Mouse (Mus musculus) left cerebral cortex, postnatal 4 days (tissue): ENCODE data around the gene Ttc22. TPM values are rescaled to one million over a fixed set of nuclear protein-coding genes. Genes with fewer than 3 reads are reported as not detected.

Experiments used
- DNase-seq: peaks from one replicate; pipeline ENCODE4 v3.0.0-alpha.2; 2022
- intact Hi-C: fragments of 180-260 bp; cut with DNase I; formaldehyde crosslinking; loops from one replicate; pipeline ENCODE4 v1.15.1; 2025
- total RNA-seq, 2 experiments: library from RNA; stranded (reverse); gene quantifications; 2 replicates each; pipeline ENCODE4 v1.2.3; 2021

Ttc22 gene
- total RNA-seq, result 1 to 10 TPM; 1.6 to 1.9 TPM

DNA sequence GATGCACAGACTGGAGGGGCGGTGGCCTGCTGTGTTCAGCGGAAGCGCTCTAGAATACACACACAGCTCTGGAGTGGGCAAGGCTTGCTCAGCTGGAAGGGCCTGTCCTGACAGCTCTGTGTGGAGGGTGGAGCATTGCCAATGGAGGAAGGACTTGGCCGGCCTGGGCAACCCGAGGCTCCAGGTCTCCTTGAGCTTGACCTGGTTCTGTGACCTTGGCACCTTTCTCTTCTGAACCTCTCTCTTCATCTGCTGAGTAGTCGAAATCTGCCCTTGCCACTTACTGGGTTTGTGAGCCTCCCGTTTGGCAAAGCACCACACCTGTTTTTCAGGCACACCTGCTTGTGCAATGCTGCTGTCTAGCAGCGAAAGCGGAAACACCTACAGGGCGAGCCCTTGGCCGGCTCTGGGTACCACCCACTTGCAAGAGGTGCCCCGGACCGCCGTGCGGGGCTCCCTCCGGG lies at the start of gene Ttc22:
TSS of gene Ttc22 (plus strand) at position 403 of the 464 bp plus-strand sequence.
- intact Hi-C loops, result no loop called here
- DNase-seq, result peak; percentile 64

DNA sequence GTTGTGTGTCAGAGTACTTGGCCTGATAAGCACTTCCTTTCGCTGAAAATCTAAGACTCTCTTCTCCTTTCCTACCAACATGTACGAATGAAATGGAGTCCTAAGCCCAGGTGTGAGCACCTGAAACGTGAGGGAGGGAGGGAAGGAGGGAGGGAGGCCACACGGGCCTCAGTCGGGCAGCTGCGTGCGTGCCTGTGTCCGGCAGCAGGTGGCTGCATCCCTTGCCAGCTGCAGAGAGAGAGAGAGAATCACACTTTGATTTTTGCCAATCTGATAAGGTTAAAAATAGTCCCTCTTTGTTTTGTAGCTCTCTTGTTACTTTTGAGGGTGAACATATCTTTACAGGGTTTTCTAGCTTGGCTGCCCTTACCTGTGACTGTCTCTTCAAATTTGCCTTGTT lies 47.2 kb upstream of the Ttc22 start:
- intact Hi-C loops, result no loop called here
- no peak for DNase-seq

DNA sequence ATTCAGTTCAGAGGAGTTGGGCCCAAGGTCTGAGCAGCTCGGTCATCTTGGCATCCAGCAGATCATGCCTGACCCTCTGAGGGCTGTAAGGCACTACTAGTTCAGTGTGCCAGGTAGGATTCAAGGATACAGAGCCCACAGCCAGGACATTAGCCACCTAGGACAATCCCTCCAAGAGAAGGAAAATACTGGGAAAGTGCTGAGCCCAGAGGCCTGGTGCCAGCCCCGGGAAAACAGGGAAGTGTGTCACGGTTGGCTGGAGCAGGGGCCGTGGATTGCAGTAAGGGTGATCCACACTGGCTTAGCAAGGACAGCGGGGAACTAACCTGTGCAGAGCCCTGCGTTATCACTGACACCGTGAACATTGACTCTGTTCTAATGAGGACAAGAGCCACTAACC lies 44.7 kb upstream of the Ttc22 start:
- intact Hi-C loops, result no loop called here
- no peak for DNase-seq

DNA sequence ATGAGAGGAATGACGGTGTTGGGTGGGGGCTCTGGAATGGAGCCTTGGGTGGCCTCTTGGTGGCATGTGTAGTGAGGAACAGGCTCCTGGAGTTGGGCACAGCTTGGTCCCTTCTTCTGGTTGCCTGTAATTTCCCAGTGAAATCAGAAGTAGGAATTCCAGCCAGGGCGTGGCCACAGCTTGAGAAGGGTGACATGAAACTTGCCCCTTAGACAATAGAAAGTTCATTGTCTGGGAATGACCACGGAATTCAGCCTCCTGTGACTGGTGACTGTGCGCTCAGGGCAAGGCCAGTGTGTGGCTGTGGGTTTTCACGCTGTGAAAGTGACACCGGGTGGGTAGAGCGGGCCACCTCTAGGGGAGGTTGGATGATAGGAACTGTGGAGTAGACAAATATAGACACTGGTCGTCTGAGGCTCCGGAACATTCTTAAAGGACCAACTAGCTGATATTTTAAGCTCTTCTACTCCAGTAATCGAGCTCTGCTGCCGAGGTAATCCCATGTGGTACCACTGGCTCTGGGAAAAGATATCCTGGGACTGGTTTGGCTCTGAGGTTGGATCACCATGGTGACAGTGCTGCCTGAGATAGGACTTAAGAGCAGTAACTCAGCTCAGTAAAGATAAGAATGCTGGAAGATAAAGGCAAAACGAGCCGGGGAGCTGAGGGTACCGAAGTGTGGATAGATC lies 40.9 kb upstream of the Ttc22 start:
- intact Hi-C loops, result no loop called here
- no peak for DNase-seq

DNA sequence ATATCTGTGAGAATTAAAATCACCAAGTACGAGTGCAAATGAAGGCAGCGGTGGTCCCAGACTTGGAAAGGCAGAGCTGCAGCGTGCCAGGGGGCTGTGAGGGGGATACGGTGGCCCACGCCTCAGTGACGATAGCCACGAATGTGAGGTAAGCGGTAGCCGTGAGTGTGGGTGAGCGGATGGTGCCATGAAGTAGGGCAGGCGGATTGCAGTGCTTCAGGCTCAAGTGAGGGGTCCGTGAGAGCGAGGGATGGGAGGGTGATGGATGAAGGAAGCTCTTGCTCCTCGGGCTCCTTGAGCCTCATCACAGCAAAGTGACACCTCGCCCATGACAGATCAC lies 40.4 kb upstream of the Ttc22 start:
- DNase-seq, result no peak
- intact Hi-C loops, result no loop called here

DNA sequence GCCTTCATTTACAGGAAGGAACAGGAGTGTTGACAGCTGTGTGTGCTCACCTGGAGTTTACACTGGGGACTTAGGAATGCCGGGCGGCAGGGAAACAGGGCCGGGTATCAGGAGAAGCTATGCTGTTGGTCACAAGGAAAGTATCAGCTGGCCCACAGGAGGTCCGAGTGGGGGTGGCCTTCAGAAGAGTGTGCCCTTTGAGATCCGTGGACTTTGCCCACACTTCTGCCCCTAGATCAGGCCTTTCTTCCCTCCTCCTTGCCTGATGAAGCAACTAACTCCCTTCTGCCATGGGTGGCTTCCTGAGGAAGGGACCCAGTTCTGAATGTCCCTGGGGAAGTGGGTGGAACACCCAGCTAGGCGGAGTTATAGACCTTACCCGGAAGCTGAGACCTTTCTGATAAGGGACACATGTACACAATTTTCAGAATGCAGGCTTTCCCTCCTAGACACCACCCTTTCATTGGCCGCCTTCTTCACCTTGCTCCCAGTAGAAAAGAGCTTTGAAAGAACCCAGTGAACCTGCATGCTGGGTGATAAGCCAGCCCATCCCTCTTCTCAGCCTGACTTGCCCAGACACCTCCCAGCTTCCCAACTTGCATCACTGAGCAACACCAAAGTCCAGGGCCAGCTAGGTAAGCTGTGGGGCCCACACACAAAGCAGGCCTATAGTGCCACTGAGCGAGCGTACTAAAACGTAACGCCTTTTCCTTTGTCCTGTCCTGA lies 39.6 kb upstream of the Ttc22 start:
- DNase-seq, result no peak
- intact Hi-C loops, result no loop called here

DNA sequence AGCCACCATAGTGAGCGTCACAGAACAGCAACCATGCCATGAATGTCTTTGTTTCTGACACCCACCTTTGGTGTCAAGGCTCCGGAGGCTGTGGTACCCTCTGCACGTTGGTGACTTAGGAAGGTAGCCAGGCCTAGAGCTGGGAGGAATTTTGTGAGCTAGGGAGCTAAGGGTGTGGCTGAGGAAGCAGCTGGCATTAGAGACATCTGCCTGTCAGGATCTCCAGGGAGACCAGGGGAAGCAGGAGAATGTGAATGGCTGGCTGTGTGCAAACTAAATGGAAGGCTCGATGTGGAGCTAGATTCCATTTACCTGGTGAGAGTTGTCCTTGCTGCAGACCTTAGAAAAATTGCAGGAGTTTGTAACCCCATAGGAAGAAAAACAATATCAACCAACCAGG lies 37.6 kb upstream of the Ttc22 start:
- DNase-seq, result no peak
- intact Hi-C loops, result no loop called here

DNA sequence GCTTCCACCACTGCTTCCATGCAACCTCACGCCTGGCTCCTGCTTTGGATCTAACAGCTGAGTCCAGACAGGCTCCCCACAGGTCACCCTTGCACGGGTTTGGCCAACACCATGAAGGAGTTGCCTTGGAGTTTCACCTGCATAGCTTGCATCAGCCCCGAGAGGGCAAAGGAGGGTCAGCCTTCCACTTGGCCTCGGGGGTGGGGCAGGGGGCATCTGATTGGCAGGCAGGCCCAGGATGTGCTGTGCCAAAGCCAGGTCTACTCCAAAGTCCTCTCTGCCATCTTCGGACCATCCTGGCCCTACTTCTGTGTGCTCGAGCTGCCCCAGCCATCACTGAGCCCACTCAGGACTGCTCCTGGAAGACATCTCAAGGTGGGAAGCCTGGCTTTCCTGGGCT lies 35.2 kb upstream of the Ttc22 start:
- intact Hi-C loops, result no loop called here
- DNase-seq, result no peak

DNA sequence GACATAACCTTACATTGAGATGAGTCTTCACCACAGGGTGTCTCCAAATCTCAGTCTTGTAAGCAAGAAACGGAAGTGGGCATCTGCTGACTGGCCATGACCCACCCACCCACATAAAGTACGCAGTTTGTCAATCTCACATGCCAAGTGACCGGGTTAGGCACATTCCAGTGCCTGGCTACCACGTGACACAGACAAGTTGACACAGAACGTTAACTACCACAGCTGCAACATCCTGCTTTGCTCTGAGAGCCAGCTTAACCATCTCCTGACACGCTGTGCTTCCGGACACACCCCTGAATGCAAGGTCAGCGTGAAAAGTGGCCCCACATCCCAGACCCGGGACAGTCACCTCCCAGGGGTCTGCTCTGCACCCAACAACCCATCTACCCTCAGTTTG lies 32.1 kb upstream of the Ttc22 start:
- no peak for DNase-seq
- intact Hi-C loops, result no loop called here

DNA sequence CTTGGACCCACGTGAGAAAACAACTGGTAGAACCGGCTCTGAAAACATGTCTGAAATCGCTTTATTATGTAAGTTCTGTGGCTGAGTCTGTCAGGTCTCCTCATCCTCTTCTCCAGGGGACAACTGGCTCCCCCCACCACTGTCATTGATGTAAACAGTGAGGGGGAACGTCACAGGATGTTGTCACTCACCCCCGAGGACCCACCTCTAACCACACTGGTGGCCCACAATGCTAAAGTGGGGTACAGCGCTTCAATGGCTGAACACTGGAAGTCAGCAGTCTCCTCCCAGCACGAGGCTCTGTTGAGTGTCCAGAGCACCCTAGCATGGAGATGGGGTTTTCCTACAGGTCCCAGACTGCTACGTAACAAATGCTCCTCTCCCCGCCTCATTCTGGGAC lies 31.4 kb upstream of the Ttc22 start:
- intact Hi-C loops, result no loop called here
- DNase-seq, result no peak

DNA sequence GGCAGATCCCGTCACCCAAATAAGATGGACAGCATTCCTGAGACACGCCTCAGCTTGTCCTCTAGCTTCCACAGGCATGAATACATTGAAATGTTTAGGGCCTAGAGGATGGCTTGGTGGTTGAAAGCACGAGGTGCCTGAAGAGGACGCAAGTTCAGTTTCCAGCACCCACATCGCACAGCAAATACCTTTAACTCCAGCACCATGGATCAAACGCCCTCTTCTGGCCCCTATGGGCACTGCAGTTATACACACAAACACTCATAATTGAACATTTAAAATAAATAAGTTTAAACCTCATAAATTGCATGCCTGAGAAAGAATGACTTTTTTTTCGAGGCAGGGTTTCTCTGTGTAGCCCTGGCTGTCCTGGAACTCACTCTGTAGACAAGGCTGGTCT lies 28.6 kb upstream of the Ttc22 start:
- intact Hi-C loops, result no loop called here

DNA sequence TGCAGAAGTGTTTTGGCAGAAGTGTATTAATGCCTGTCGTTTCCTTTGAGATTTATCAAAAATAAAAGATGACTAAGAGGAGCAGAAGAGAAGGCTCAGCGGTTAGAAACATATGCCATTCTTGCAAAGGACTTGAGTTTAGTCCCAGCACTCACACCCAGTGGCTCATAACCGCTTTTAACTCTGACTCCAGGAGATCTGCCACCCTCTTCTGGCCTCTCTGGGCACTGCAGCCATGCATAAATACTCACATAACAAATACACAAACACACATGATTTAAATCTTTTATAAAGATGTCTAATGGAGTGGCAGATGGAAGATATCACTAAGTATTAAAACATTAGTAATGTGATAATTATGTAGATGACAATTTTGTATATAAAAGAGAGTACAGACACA lies 26.0 kb upstream of the Ttc22 start:
- intact Hi-C loops, result no loop called here
- no peak for DNase-seq

More for the DNA sequence above, 28.6 kb upstream of the Ttc22 start:
- DNase-seq, result no peak

DNA sequence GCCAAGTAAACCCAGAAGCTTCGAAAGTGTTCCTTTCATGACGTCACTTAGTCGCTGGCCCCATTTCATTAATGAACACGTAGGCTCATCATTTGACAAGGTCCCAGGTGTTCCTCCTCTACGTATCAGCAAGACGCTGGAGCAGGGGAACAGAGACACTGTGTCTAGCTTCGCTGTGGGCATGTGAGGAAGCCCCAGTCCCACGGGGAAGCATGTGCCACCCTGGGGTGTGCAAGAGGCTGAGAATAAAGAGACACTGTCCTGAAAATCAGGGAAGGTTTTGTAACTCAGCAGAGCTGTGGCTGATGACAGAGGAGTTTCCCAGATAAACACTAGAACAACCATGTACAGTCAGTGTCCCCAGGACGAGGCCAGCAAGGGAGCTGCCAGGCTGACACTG lies 25.2 kb upstream of the Ttc22 start:
- intact Hi-C loops, result no loop called here
- DNase-seq, result no peak

DNA sequence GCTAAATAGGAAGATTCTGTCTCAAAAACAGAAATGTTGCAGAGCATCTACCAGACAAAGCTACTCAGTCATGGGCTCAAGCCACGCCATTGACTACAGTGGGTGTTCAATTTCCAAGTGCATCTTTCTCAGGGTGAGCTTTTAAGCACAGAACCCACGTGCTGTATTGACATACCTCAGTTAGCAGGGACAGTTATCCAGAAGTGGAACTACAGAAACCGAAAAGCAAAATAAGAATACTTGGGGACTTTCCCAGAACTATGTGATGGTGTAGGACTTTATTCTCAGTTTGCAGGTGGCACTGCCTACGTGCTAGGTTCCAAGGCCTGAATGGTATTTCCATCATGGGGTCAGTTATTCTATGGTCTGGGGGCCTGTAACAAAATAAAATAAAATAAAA lies 24.5 kb upstream of the Ttc22 start:
- DNase-seq, result no peak
- intact Hi-C loops, result no loop called here

DNA sequence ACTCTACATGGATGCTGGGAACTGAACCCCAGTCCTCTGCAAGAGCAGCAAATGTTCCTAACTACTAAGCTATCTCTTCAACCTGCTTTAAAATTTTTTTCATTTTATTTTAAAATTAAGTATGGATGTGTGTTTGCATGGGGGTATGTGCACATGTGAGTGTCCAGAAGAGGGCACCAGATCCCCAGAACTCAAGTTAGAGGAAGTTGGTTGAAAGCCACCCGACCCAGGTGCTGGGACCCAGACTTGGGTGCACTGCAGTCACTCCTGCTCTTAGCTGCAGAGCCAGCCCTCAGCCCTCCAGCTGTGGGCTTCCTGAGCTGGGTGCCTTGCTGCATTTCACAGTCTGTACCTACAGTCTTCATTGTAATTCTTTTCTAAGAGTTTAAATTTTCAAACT lies 22.8 kb upstream of the Ttc22 start:
- intact Hi-C loops, result no loop called here
- DNase-seq, result no peak

DNA sequence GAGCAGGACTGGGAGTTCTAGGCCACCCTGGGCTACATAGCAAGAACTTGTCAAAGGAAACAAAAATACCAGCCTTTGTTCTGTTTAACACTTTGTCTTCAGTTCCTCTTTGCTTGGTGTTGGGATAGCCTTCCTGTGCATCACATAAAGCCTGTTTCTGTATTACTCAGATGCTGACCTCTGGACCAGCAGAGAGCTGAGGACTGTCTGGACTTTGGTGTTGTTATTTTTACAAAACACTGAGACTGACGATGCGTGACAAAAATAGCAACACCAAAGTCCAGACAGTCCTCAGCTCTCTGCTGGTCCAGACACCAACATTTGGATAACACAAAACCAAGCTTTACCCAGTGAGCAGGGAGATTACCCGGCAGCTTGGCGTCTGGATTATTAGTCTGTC lies 21.5 kb upstream of the Ttc22 start:
- DNase-seq, result no peak
- intact Hi-C loops, result no loop called here

DNA sequence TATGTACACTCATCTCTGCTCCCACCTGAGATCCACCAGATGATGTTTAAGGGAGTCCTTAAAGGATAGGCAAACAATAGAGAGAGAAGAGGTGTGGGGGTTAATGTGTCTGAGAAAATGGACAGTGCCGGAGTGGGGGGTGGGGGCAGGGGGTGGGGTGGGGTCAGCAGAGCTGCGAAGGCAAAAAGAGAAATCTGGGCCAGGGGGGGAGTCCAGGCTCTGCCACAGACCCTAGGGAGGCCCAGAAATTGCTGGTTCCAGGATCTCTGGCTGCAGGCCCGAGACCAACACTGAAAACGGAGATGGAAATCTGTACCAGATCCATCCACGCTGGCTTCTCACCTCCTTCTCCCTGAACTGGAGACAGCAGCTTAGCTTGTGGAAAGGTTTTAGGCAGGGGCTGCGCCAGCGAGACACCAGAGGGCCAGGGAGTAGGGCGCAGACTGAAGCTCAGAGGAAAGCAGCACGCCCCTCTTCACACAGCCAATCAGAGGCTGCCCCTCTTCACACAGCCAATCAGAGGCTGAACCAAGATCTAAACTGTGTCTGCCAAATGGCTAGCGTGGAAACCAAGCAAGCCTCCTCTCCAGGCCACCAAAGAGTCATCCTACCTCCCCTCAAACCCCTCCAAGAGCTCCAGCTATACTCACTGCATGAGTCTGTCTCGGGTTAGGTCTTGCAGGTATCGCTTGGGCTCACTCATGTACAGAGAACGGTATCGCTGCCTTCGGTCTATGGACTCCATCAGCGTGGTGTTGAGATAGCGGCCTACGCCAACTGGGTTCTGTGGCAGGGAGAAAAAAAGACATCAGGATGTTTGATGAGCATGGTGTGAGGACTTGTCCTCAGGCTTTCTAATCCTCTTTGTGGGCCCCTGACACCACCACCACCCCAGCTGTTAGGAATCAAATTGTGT lies 15.3 kb upstream of the Ttc22 start:
- DNase-seq, result no peak
- intact Hi-C loops, result no loop called here

DNA sequence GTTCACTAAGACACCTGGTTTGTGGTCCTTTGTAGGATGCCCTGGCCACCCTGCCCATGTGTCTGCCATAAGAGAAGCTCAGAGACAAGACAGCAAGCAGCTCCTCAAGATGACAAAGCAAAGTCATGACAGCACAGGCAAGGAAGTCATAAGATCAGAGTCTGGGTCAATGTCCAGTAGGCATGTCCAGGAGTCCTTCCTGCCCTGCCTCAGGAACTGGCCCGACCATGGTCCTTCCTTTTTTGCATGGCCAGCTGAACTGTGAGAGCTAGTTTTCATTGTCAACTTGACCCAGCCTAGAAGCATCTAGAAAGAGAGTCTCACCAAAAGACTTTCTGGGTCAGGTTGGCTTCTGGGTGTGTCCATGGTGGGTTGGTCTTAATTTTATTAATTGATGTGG lies 14.3 kb upstream of the Ttc22 start:
- intact Hi-C loops, result no loop called here
- no peak for DNase-seq

DNA sequence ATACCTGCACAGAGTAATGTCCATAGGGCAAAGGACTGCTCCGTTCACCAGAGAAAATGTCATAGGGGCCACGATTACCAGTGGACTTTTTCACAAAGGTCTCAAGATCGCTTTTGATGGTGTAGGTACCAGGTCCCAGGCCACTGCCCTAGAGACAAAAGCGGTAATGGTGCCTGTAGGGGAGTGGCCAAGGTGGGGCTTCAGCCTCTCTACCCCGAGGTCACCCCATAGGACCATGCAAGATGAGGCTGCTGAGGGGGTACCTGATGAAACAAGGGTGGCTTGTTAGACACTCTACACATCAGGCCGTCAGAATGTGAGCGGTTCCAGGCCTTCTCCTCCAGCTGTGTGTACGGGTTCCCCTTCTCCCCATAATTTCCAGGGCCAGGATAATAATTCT lies 9.1 kb upstream of the Ttc22 start:
- DNase-seq, result no peak
- intact Hi-C loops, result loop anchor here (5.0 to 10.0 kb wide), 2 partner anchors 222 to 549 kb away; no protein-coding TSS in a partner anchor

DNA sequence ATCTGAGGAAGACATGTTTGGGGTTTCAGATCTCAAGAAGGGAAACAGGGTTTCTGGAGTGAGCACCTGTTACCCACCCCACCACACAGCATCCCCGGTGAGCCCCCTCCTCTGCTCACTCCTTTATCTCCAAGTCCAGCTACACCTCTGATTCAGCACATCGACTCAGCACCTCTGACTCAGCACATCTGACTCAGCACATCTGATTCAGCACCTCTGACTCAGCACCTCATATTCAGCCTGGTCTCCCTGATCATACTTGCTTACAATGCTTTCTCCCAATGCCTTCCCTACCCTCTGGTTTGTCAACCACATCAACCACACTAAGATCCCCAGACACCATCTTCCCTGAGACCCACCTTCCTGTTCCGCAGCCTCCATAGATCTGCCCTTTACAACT lies 8.7 kb upstream of the Ttc22 start:
- intact Hi-C loops, result loop anchor here (5.0 to 10.0 kb wide), 2 partner anchors 221 to 549 kb away; no protein-coding TSS in a partner anchor
- DNase-seq, result no peak

DNA sequence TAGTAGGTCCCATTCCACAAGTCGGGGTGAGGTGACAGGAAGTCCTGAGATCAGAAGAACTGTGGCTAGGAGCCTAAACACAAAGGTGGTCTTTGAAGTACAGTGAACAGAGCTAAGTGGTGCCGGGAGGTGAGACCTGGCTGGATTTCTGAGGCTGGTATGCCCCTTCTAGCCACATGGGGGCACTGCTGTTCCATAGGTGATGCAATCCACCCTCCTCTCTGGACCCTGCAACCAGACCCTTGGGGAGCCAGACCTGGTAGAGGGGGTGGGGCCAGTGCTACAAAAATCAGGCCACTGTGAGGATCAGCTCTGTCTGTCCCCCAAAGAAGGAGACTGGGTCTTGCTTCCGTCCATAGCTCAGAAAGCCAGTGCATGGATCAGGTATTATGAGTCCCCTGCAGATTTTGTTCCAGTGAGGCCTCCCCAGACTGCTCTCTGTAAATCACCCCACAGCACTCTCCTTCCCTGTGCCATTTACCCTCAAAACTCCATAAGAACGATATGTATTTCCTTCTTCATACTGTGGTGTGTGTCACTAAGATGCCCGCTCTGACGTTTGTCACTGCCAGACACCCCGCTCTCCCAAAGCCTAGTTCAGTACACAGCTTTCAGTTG lies 7.9 kb upstream of the Ttc22 start:
- peak; percentile 82 for DNase-seq
- intact Hi-C loops, result loop anchor here (5.0 to 10.0 kb wide), 2 partner anchors 221 to 548 kb away; no protein-coding TSS in a partner anchor
